Mouse (Mus musculus) bone marrow, adult 2 months (tissue): ENCODE data around the gene Rai1.

ENCODE experiments used
- CTCF ChIP-seq: fragments of 200-500 bp; IDR thresholded peaks from 2 replicates; pipeline ENCODE4 v1.5.1; 2011; ENCODE audit warnings: low read length, control low read depth; ENCODE audit not compliant: control insufficient read depth, insufficient read depth
- POLR2A ChIP-seq: fragments of 200-500 bp; IDR thresholded peaks from 2 replicates; pipeline ENCODE4 v1.6.1; 2011; ENCODE audit warnings: low read depth, mild to moderate bottlenecking, control low read depth, low read length, borderline replicate concordance; ENCODE audit not compliant: control insufficient read depth

- TF ChIP-seq CTCF: no peak
- no peak for TF ChIP-seq POLR2A
Measured at GRCm38 (mm10) chr11:60102664-60103063, 2.1 kb upstream of the Rai1 start.
